Comparison of ENCODE assay signal across 8 mouse cellular contexts in genomic region chr5:148740366-148741266, GRCm38 (mm10).
DNase-seq lines count a peak whose midpoint lies in the region; ATAC-seq lines count a peak whose summit lies in the region.

No protein-coding gene starts in this region.

- peak; percentile 57 to 78 for DNase-seq in urinary bladder, adult 18-20 months (ENCODE audit: low spot score in 2 of 2)
- no peak for DNase-seq in urinary bladder, postnatal 10 days (ENCODE audit: low spot score)
- DNase-seq in gastrocnemius, adult 8-10 months (ENCODE audit: low spot score in 2 of 2), result peak; percentile 43 to 54
- peak; percentile 37 to 66 for DNase-seq in kidney, adult 8-10 months
- DNase-seq in lung, adult 18-20 months, result peak; percentile 86 to 92
- peak; percentile 79 for DNase-seq in urinary bladder, postnatal 14 days (ENCODE audit: low spot score)
- DNase-seq in spleen, adult 12 weeks (ENCODE audit: low spot score), result no peak

- ATAC-seq in inflammation-experienced regulatory T-cells, adult 6 months, result no peak

Comparison
In these comparisons a context has a peak if more than half of its experiments do, and no peak if none do; other contexts are left out.
1. DNase-seq: peak in urinary bladder, adult 18-20 months (2 of 2), gastrocnemius, adult 8-10 months (2 of 2), kidney, adult 8-10 months (2 of 2), lung, adult 18-20 months (2 of 2) and urinary bladder, postnatal 14 days (single experiment); none in urinary bladder, postnatal 10 days (single experiment) and spleen, adult 12 weeks (single experiment).